In the genomic region with DNA sequence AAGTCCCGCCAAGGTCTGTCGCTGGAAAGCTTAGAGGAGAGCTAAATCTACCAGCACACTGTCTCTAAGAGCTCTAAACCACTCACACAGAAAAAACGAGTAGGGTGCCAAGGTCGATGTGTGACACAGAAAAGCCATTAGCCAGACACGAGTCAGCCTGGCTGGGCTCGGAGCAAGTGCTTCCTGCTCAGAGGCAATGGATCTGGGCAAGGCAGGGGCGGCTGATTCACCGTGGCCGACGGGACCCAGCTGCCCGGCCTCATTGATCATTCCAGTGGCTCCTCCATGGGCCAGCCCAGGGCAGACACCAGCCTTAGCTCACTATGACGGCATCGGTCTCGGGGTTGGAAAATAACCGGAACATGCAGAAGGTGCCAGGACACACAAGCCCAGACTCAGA, we compare ENCODE assay signal across 9 mouse cellular contexts.
A peak's percentile ranks its signal among the peaks of the same experiment; 100 is the strongest.
DNase-seq lines count a peak whose midpoint lies in the region; ATAC-seq and TF ChIP-seq lines count a peak whose summit lies in the region.
"Had no signal": no experiment of that assay in that cellular context is flagged by ENCODE, and none has a peak within 500 bp of the region (broad histone marks: within the 10 kb centered on the region; RNA-seq: fewer than 3 reads in every experiment).

No protein-coding gene starts in this region.

- ATAC-seq in forebrain, postnatal 0 days, result peak; percentile 74
- peak; percentile 68 for ATAC-seq in hindbrain, embryonic 12.5 days (ENCODE audit: low FRiP score)
- ATAC-seq in liver, embryonic 13.5 days (ENCODE audit: low read depth), result no peak
- ATAC-seq in neural tube, embryonic 14.5 days (ENCODE audit: low read depth), result peak; percentile 60; the same call in 1 of the 2 replicates

- no peaks in the 10 kb centered on the region for H3K27me3 ChIP-seq in forebrain, postnatal 0 days (ENCODE audit: insufficient read depth, low read length)
- H3K27me3 ChIP-seq in hindbrain, embryonic 12.5 days, result no peaks in the 10 kb centered on the region
- no peaks in the 10 kb centered on the region for H3K27me3 ChIP-seq in liver, embryonic 13.5 days
- H3K27me3 ChIP-seq in neural tube, embryonic 14.5 days (ENCODE audit: control insufficient read depth, insufficient read depth, low read length), result no peaks in the 10 kb centered on the region
- H3K27me3 ChIP-seq: limb, embryonic 12.5 days had no signal

- no peaks in the 10 kb centered on the region for H3K4me1 ChIP-seq in forebrain, postnatal 0 days (ENCODE audit: insufficient read depth)
- peaks cover 22% of the 10 kb centered on the region for H3K4me1 ChIP-seq in hindbrain, embryonic 12.5 days
- peaks cover 60% of the 10 kb centered on the region for H3K4me1 ChIP-seq in liver, embryonic 13.5 days (replicated peaks)
- H3K4me1 ChIP-seq in neural tube, embryonic 14.5 days (ENCODE audit: control insufficient read depth, insufficient read depth, low read length), result 0 out of 2 replicates have a peak, but pooled peaks cover 5% of the 10 kb centered on the region

- no peak overlapping the region for H3K4me2 ChIP-seq in forebrain, postnatal 0 days (ENCODE audit: low read depth)
- no peak overlapping the region for H3K4me2 ChIP-seq in hindbrain, embryonic 12.5 days (replicated peaks)
- H3K4me2 ChIP-seq in liver, embryonic 13.5 days, result no peak overlapping the region
- no peak overlapping the region for H3K4me2 ChIP-seq in neural tube, embryonic 14.5 days (ENCODE audit: low read depth, low read length)
- H3K4me2 ChIP-seq: limb, embryonic 12.5 days had no signal

- H3K9ac ChIP-seq in forebrain, postnatal 0 days, result no peak overlapping the region
- 0 out of 2 replicates have a peak overlapping the region, but pooled peaks have one; percentile 3 for H3K9ac ChIP-seq in hindbrain, embryonic 12.5 days
- H3K9ac ChIP-seq in liver, embryonic 13.5 days, result no peak overlapping the region
- no peak overlapping the region for H3K9ac ChIP-seq in neural tube, embryonic 14.5 days (replicated peaks; ENCODE audit: low read depth, low read length)
- H3K9ac ChIP-seq: limb, embryonic 12.5 days had no signal

- H3K36me3 ChIP-seq in forebrain, postnatal 0 days (ENCODE audit: insufficient read depth), result no peaks in the 10 kb centered on the region
- no peaks in the 10 kb centered on the region for H3K36me3 ChIP-seq in hindbrain, embryonic 12.5 days
- H3K36me3 ChIP-seq in liver, embryonic 13.5 days, result no peaks in the 10 kb centered on the region
- no peaks in the 10 kb centered on the region for H3K36me3 ChIP-seq in neural tube, embryonic 14.5 days (ENCODE audit: control insufficient read depth, insufficient read depth, low read length)
- H3K36me3 ChIP-seq: limb, embryonic 12.5 days had no signal

- 43% methylated on average over 15 of the region's 15 CpGs for WGBS in forebrain, postnatal 0 days
- WGBS in hindbrain, embryonic 12.5 days, result 41% methylated on average over 15 of the region's 15 CpGs
- 56% methylated on average over 15 of the region's 15 CpGs for WGBS in liver, embryonic 13.5 days (ENCODE audit: insufficient replicate concordance)
- WGBS in neural tube, embryonic 14.5 days, result 23% methylated on average over 15 of the region's 15 CpGs

- no peaks in the 10 kb centered on the region for H3K9me3 ChIP-seq in forebrain, postnatal 0 days (ENCODE audit: low read length)
- H3K9me3 ChIP-seq in hindbrain, embryonic 12.5 days (replicated peaks), result no peaks in the 10 kb centered on the region
- no peaks in the 10 kb centered on the region for H3K9me3 ChIP-seq in liver, embryonic 13.5 days (replicated peaks)
- no peaks in the 10 kb centered on the region for H3K9me3 ChIP-seq in neural tube, embryonic 14.5 days (ENCODE audit: control insufficient read depth, low read length)
- H3K9me3 ChIP-seq: limb, embryonic 12.5 days had no signal

- DNase-seq in 416B (ENCODE audit: low read depth), result peak; percentile 61
- DNase-seq in adrenal gland, postnatal 25 days, result peak; percentile 83
- no peak for DNase-seq in forebrain, postnatal 0 days
- DNase-seq in liver, embryonic 13.5 days, result no peak
- DNase-seq in right cerebral cortex, postnatal 4 days, result no peak
- DNase-seq in T-cell, adult 2 months (ENCODE audit: low spot score), result no peak

- H3K27ac ChIP-seq in forebrain, postnatal 0 days (ENCODE audit: low read depth, low read length), result no peak overlapping the region
- peak overlapping the region; percentile 23; the same call in 1 of the 2 replicates for H3K27ac ChIP-seq in hindbrain, embryonic 12.5 days
- 0 out of 2 replicates have a peak overlapping the region, but pooled peaks have one; percentile 29 for H3K27ac ChIP-seq in liver, embryonic 13.5 days
- H3K27ac ChIP-seq in neural tube, embryonic 14.5 days (ENCODE audit: low read depth, low read length), result no peak overlapping the region
- H3K27ac ChIP-seq: limb, embryonic 12.5 days had no signal

- H3K4me3 ChIP-seq in forebrain, postnatal 0 days (ENCODE audit: low read depth, low read length), result no peak overlapping the region
- H3K4me3 ChIP-seq in hindbrain, embryonic 12.5 days, result no peak overlapping the region
- H3K4me3 ChIP-seq in liver, embryonic 13.5 days (replicated peaks), result no peak overlapping the region
- no peak overlapping the region for H3K4me3 ChIP-seq in neural tube, embryonic 14.5 days (ENCODE audit: low read depth, low read length)
- H3K4me3 ChIP-seq: limb, embryonic 12.5 days had no signal

- no peak for TF ChIP-seq CTCF in forebrain, postnatal 0 days (IDR thresholded peaks at IDR 0.05; ENCODE audit: low read depth)

Comparison
In these comparisons a context has a peak if more than half of its experiments do, and no peak if none do; other contexts are left out.
1. DNase-seq: peak in 416B (single experiment) and adrenal gland, postnatal 25 days (single experiment); none in forebrain, postnatal 0 days (single experiment), liver, embryonic 13.5 days (single experiment), right cerebral cortex, postnatal 4 days (single experiment) and T-cell, adult 2 months (single experiment).
2. H3K27ac ChIP-seq: peak in hindbrain, embryonic 12.5 days (single experiment) and liver, embryonic 13.5 days (single experiment); none in forebrain, postnatal 0 days (single experiment) and neural tube, embryonic 14.5 days (single experiment).